Mouse (Mus musculus): Measurements from ENCODE around the gene Ggta1.

DNA sequence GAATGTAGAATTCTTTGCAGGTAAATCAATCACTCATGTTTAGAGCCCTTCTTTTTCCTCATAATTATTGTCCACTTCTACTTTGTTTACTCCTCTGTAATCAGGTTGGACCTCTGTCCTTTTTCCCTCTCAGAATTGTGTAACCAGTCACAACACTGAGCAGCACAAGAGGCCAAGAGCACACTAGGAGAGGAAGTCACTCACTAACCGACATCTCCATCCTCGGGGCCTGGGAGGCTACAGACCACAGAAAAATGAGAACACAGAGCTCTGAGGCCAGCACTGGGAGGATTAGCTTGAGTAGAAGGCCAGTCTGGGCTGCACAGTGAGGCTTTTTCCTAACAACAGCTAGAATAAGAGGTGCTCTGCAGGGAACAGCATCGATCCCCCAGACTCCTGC is 17.0 kb upstream of the Ggta1 start:
- no peak for TF ChIP-seq CTCF (conservative IDR thresholded peaks at IDR 0.05; ENCODE audit: insufficient read depth, insufficient read length, low read depth, low read length)
- no peak for TF ChIP-seq POLR2A (IDR thresholded peaks at IDR 0.05; ENCODE audit: low read depth, low read length)
